Mouse (Mus musculus): Measurements from ENCODE around the gene Olfr23. TPM values are rescaled to one million over a fixed set of nuclear protein-coding genes. Genes with fewer than 3 reads are reported as not detected.
"Not testable (repeated sequence)": the region's sequence is repeated elsewhere in the genome, so short reads cannot be mapped to it uniquely, and the experiment has no call there.

Gene Olfr23
- total RNA-seq (2021), result not detected

DNA sequence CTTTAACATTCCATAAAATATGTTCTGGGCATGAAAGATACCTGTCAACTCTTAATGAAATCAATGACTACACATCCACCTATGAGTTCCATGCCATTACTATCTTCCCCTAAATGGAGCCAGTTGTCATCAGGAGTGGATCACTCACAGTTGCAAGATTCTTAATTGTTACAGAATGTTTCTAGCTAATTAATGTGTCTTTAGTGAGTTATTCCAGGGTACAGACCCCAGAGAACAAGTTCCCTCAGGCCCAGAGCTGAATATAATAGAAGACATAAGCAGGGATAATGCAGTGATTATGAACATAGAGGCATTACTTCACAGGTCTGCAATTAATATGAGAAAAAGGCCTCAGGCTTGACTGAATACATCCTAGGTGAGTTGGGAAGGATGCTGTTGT, at the start of gene Olfr23:
TSS of gene Olfr23 (plus strand) at position 301 of the 400 bp plus-strand sequence.
- intact Hi-C loops (cut with DNase I), result no loop called here

DNA sequence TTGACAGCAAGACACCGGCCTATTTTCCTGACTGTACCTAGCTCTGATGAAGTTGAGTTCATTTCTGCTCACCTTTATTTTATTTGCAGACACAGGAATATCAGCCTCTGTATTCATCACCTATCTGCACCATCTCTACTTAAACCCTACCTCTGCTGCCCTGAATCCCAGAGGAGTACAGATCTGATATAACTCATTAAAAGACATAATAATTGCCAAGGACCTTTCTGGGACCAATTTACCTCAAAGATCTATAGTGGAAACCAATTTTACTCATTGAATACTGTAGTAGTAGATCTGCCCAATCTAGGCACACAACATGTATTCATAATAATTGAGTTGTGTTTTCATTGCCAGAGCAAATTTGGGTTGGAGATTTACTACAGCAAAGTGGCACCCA, 45.8 kb upstream of the Olfr23 start, which contains the start of gene Olfr394:
TSS of gene Olfr394 (minus strand) at position 101 of the 400 bp plus-strand sequence.
- no peak for DNase-seq (ENCODE audit: extremely low spot score in 1 of 2, low spot score in 2 of 2)
- intact Hi-C loops (cut with DNase I), result loop anchor here (5.0 kb wide), 1 partner anchor 233 kb away; no protein-coding TSS in a partner anchor

More for the DNA sequence above, at the start of gene Olfr23:
- no peak for DNase-seq (ENCODE audit: extremely low spot score in 1 of 2, low spot score in 2 of 2)

DNA sequence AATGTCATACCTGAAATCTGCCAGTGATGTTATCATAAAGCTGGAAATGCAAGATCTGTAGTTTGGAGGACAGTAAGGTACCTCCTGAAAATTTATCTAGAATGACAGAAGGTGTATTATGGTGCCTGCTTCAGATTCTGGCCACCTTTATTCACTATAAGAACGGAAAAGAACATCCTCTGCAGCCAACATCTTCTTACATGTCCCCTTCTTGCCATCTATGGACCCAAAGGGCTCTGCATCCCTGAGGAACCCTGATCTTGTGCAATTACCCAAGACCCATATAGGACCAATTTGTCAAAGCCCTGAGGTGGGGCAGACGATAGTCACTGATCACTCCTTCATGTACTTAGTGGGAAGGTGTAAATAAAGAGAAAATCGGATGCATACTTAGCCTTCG, 27.3 kb upstream of the Olfr23 start, which contains the start of gene Olfr395:
TSS of gene Olfr395 (minus strand) at position 101 of the 400 bp plus-strand sequence.
- intact Hi-C loops (cut with DNase I), result not testable (repeated sequence)

DNA sequence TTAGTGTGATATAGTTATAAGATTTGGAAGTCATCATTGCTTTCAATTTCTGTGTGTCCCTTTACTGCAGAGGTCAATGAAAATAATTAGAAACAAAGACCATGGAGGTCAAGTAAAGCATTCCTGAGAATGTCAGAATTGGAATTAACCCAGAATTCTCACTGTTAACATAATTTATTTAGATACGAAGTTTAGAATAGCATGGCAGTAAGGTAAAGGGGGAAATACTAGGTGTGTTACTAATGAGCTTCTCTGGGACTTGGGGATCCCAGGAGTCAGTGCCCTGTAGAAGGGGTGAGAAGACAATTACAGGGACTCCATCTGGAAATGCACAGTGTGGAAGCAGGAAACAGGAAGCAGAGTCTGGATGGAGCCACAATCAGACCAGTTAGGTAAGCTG, 24.0 kb downstream of the Olfr23 start, which contains the start of gene Olfr397:
TSS of gene Olfr397 (plus strand) at position 301 of the 400 bp plus-strand sequence.
- intact Hi-C loops (cut with DNase I), result no loop called here

More for the DNA sequence above, 27.3 kb upstream of the Olfr23 start, which contains the start of gene Olfr395:
- DNase-seq (ENCODE audit: extremely low spot score in 1 of 2, low spot score in 2 of 2), result not testable (repeated sequence)

DNA sequence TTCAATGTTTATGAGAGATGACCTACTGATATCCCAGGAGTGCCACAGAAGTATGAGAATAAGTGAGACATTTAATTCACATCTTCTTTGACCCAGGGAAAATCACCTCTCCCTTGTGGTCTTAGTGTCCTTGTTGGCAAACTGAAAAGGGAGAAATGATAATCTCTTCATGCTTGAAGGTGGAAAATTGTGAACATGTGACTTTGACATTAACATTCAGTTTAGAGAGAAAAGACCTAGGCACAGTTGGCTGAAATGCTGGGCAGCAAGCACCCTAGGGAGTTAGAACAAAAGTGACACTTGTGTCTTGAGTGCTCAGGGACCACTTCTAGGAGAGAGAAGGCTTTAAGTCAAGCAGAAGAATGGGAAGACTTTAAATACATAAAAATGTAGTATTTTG, 53.8 kb downstream of the Olfr23 start, which contains the start of gene Olfr398:
TSS of gene Olfr398 (minus strand) at position 101 of the 400 bp plus-strand sequence.
- intact Hi-C loops (cut with DNase I), result no loop called here
- no peak for DNase-seq (ENCODE audit: extremely low spot score in 1 of 2, low spot score in 2 of 2)

More for the DNA sequence above, 24.0 kb downstream of the Olfr23 start, which contains the start of gene Olfr397:
- DNase-seq (ENCODE audit: extremely low spot score in 1 of 2, low spot score in 2 of 2), result no peak

Other genes starting within 250 kb of the Olfr23 start
- gene Zfp735, start 247.9 kb upstream of the Olfr23 start, total RNA-seq (2021), result not detected
- not detected for gene Olfr389, start 156.0 kb upstream of the Olfr23 start, total RNA-seq (2021)
- not detected for gene Olfr390, start 153.7 kb upstream of the Olfr23 start, total RNA-seq (2021)
- not detected for gene Olfr391-ps, start 133.6 kb upstream of the Olfr23 start, total RNA-seq (2021)
- gene Olfr392, start 119.6 kb upstream of the Olfr23 start, total RNA-seq (2021), result not detected
- not detected for gene Olfr393, start 85.2 kb upstream of the Olfr23 start, total RNA-seq (2021)
- gene Olfr394, start 45.9 kb upstream of the Olfr23 start, total RNA-seq (2021), result not detected
- gene Olfr395, start 27.4 kb upstream of the Olfr23 start, total RNA-seq (2021), result not detected
- not detected for gene Olfr397, start 24.1 kb downstream of the Olfr23 start, total RNA-seq (2021)
- gene Olfr398, start 53.7 kb downstream of the Olfr23 start, total RNA-seq (2021), result not detected
- not detected for gene Olfr139, start 119.9 kb downstream of the Olfr23 start, total RNA-seq (2021)
- gene Olfr399, start 119.9 kb downstream of the Olfr23 start, total RNA-seq (2021), result not detected
- not detected for gene Zfp616, start 133.3 kb downstream of the Olfr23 start, total RNA-seq (2021)
- not detected for gene Olfr401, start 177.0 kb downstream of the Olfr23 start, total RNA-seq (2021)
- not detected for gene Olfr402, start 216.9 kb downstream of the Olfr23 start, total RNA-seq (2021)
- not detected for gene Olfr403, start 249.6 kb downstream of the Olfr23 start, total RNA-seq (2021)

Data from left cerebral cortex, postnatal 10 days (tissue).